Mouse (Mus musculus) colon, adult 2 months (tissue): ENCODE measurements around the gene F2rl1. TPM values are rescaled to one million over a fixed set of nuclear protein-coding genes. Genes with fewer than 3 reads are reported as not detected.

ENCODE experiments used
- polyA plus RNA-seq: library from polyadenylated mRNA; depleted of rRNA; stranded (reverse); fragments of >200 nt; gene quantifications from 2 replicates; pipeline ENCODE4 v1.2.3, GENCODE M21; 2012; rRNA removed

F2rl1 gene
- polyA plus RNA-seq = 46.8 and 48.4 TPM in 2 replicates

DNA sequence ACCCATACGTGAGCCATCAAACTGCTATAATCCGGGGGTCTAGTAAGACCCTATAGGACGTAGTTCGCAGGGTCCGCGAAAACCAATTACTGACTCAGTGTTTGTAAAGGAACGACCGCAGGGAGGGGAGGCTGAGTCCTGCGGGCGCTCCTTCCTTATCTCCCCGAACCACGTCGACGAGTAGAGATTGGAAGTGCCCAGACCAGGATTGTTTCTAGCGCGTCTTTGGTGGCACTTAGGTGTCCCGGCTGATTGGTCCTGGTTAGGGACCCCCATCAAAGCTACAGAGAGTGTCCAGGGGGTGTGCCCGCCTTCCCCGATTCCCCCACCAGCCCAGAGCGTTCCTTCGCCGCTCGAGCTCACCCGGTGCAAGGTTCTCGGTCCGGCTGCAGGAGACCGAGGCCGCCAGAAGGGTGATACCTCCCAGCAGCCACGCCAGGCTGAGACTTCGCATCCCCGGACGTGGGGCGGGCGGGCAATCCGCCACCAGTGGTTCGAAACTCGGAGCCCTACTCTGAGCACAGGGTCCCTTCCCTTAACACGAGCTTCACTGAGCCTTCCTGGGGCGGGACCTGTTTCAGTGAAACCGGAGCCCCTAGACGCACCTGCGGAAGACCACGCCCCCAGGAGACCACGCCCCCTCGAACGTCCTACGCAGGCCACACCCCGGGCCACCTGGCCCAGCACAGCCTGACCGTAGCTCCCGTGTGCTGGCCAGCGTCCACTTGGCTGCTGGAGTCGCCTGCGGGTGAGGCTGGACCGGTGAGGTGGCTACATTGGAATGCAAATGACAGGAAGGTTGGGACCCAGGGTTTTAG is at the start of gene F2rl1:
F2rl1 (minus strand) TSS at position 554 of the 818 bp plus-strand sequence.

DNA sequence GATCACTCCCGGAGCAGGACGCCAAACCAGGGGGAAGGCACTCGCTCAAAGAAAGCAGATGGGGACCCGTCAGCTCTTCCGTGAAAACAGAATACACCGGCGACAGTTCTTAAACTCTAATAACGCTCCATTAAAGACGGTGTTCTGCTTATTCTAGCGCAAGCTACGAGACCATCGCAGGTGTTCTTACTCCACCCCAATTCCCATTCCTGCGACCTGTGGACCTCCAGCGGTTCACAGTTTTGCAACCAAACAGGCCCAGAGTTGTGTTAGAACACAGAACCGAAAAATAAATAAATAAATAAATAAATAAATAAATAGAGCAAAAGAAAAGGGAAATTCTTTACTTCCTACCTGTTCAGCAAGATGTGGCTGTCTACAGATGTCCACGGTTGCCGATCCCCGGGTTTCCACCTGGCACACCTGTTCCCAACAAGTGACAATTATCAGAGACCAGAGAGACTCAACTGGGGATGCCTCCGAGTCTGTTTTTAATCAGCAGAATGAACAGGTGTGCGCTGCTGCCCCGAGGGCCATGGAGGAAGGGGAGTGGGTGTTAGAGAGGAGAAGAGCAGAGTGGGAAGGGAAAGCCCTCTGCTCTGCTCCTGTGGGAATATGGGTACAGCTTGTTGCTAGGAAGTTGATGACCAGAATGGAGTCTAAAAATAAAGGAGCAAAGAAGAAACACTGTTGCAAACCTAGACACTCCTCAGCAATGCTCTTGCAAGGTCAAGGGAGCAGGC is 46.2 kb downstream of the F2rl1 start, which contains the start of gene S100z:
S100z (minus strand) TSS at position 51 of the 743 bp plus-strand sequence.

Other genes starting within 250 kb of the F2rl1 start
- 23.0 and 25.8 TPM in 2 replicates for gene Zbed3, start 201.6 kb downstream of the F2rl1 start, polyA plus RNA-seq
- 19.6 and 21.0 TPM in 2 replicates for gene Aggf1, start 149.9 kb downstream of the F2rl1 start, polyA plus RNA-seq
- gene Crhbp, start 80.3 kb downstream of the F2rl1 start, polyA plus RNA-seq = 0.06 TPM in 1 of 2 replicates, not detected in the other
- gene S100z, start 46.5 kb downstream of the F2rl1 start, polyA plus RNA-seq = 0.64 TPM in 1 of 2 replicates, not detected in the other
- 21.1 and 24.2 TPM in 2 replicates for gene F2r, start 93.3 kb upstream of the F2rl1 start, polyA plus RNA-seq
- 0.27 and 0.63 TPM in 2 replicates for gene F2rl2, start 171.6 kb upstream of the F2rl1 start, polyA plus RNA-seq